Mouse (Mus musculus) forebrain, embryonic 16.5 days (tissue): ENCODE data around the gene Rsu1. TPM values are rescaled to one million over a fixed set of nuclear protein-coding genes. Genes with fewer than 3 reads are reported as not detected.

Experiments
- ATAC-seq: fragments of 200-750 bp; cut with Nextera tagmentation; 2 replicates; pipeline ENCODE4 v1.8.0; 2017; ENCODE audit warnings: mild to moderate bottlenecking, moderate library complexity
- H3K27ac ChIP-seq: fragments of 300-500 bp; sonication (generic); 2 replicates; pipeline ENCODE4 v1.5.1; 2014; ENCODE audit warnings: low read length, control low read depth
- H3K27me3 ChIP-seq: fragments of 300-500 bp; sonication (generic); replicated peaks from 2 replicates; pipeline ENCODE4 v1.6.1; 2014; ENCODE audit warnings: low read length; ENCODE audit not compliant: control insufficient read depth, insufficient read depth
- H3K36me3 ChIP-seq: fragments of 300-500 bp; sonication (generic); 2 replicates; pipeline ENCODE4 v1.6.1; 2014; ENCODE audit not compliant: control insufficient read depth, insufficient read depth
- H3K4me1 ChIP-seq: fragments of 300-500 bp; sonication (generic); replicated peaks from 2 replicates; pipeline ENCODE4 v1.6.1; 2014; ENCODE audit warnings: low read length; ENCODE audit not compliant: control insufficient read depth, insufficient read depth
- H3K4me2 ChIP-seq: fragments of 300-500 bp; sonication (generic); 2 replicates; pipeline ENCODE4 v1.6.1; 2014; ENCODE audit warnings: mild to moderate bottlenecking, low read length, control low read depth
- H3K4me3 ChIP-seq: fragments of 300-500 bp; sonication (generic); replicated peaks from 2 replicates; pipeline ENCODE4 v1.5.1; 2014; ENCODE audit warnings: mild to moderate bottlenecking, low read length, control low read depth
- H3K9ac ChIP-seq: fragments of 300-500 bp; sonication (generic); replicated peaks from 2 replicates; pipeline ENCODE4 v1.6.1; 2014; ENCODE audit warnings: low read depth, low read length, control low read depth
- H3K9me3 ChIP-seq: fragments of 300-500 bp; sonication (generic); 2 replicates; pipeline ENCODE4 v1.6.1; 2016; ENCODE audit warnings: low read length; ENCODE audit not compliant: control insufficient read depth
- WGBS: fragments of 180-500 bp; shearing (Covaris S2); extraction: QIAGEN DNeasy Blood & Tissue Kit; methylation state at CpG from one replicate; pipeline ENCODE4 v1.1.7; 2014; 5-methylcytosine and 5-hydroxymethylcytosine counted together
- polyA plus RNA-seq: library from polyadenylated mRNA; unstranded; fragments of >200 nt; fragmentation: Nextera tagmentation; extraction: Ambion mirVana; gene quantifications from 2 replicates; pipeline ENCODE4 v1.2.1, GENCODE M21; 2015

Rsu1 gene
- polyA plus RNA-seq, 1 experiment from 2014 or later, result 54.4 TPM

GRCm38 (mm10) chr2:13103797-13104200, 167.4 kb downstream of the Rsu1 start:
- Histone ChIP-seq H3K27ac (no peak overlapping the region), H3K9ac (no peak overlapping the region), H3K27me3 (no peaks in the 10 kb centered on the region), H3K9me3 (no peaks in the 10 kb centered on the region), H3K4me2 (no peak overlapping the region), H3K4me1 (no peaks in the 10 kb centered on the region), H3K4me3 (no peak overlapping the region), H3K36me3 (no peaks in the 10 kb centered on the region)
- 75% methylated on average over 7 of the region's 7 CpGs for WGBS
- no peak for ATAC-seq

DNA sequence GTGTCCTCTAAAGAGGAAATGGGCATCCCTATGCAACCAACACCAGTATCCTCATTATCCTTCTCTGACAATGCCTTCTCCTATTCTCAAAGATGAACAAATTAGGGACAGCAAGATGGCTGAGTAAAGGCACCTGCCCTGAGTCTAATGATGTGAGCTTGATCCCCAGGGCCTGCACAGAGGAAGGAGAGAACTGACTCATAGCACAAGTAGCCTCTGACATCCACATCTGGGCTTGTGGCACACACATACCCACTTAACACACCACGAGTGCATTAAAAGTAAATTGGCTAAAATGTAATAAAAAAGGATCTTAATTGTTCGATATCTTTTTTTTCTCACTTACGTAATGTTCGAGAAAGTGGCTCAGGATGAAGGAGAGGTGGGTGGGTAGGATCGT, 177.2 kb downstream of the Rsu1 start:
- Histone ChIP-seq H3K9ac (no peak overlapping the region), H3K4me1 (no peaks in the 10 kb centered on the region), H3K27me3 (no peaks in the 10 kb centered on the region), H3K36me3 (no peaks in the 10 kb centered on the region), H3K4me3 (no peak overlapping the region), H3K9me3 (no peaks in the 10 kb centered on the region), H3K27ac (no peak overlapping the region), H3K4me2 (no peak overlapping the region)
- ATAC-seq, result no peak
- 95% methylated on average over 5 of the region's 5 CpGs for WGBS

DNA sequence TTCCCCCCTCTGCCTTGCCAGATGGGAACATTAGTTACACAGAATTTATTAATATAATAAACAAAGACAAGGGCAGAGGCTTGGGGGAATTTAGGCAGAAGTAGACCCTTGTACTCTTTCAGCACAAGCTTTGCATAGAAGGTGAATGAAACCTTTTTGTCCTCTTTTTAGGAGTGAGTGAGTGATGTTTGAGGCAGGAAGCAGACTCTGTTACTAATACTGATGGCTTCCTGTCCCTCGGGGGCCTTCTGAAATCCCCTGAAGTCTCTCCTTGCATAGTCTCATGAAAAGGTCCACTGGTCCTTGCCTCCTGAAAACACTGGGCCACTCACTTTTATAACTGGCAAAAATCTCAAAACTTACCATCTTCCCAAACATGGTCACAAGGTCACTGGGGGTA, 177.6 kb downstream of the Rsu1 start:
- Histone ChIP-seq H3K27me3 (no peaks in the 10 kb centered on the region), H3K4me2 (no peak overlapping the region), H3K9me3 (no peaks in the 10 kb centered on the region), H3K9ac (no peak overlapping the region), H3K36me3 (no peaks in the 10 kb centered on the region), H3K27ac (no peak overlapping the region), H3K4me1 (no peaks in the 10 kb centered on the region), H3K4me3 (no peak overlapping the region)
- no peak for ATAC-seq
- WGBS, result 86% methylated on average over 1 of the region's 1 CpGs

DNA sequence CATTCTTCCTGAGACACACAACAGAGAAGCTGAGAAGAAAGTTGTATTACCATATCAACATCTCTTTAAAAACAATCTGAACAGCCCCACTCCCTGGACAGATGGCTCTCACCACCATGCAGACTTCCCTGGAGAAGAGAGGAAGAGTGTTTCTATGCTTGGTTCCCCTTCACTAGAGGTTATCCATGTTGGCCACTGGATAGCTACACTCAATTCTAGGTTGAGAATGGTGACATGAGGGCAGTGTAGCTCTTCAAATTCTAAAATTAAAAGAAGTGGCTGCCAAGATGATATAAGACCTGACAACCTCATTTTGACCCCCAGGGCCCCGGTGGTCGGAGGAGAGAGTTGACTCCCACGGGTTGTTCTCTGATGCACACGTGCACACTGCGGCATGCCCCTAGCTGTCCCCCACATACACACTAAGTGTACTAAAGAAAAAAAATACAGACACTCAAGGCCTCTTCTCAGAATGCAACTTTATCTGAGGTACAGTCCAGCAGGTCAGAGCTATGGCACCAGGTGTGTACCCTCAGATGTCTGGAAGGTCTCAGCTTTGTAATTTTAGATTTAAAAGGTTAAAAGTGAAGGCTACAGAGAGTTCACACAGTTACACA, 179.7 kb downstream of the Rsu1 start:
- WGBS, result 93% methylated on average over 5 of the region's 5 CpGs
- H3K27me3 ChIP-seq, result no peaks in the 10 kb centered on the region
- no peak overlapping the region for H3K27ac ChIP-seq
- ATAC-seq, result no peak
- H3K36me3 ChIP-seq, result no peaks in the 10 kb centered on the region
- no peak overlapping the region for H3K9ac ChIP-seq
- H3K4me3 ChIP-seq, result no peak overlapping the region
- H3K4me1 ChIP-seq, result no peaks in the 10 kb centered on the region
- no peak overlapping the region for H3K4me2 ChIP-seq
- no peaks in the 10 kb centered on the region for H3K9me3 ChIP-seq

GRCm38 (mm10) chr2:13090841-13091240, 180.4 kb downstream of the Rsu1 start:
- ATAC-seq, result no peak
- 97% methylated on average over 1 of the region's 1 CpGs for WGBS
- Histone ChIP-seq H3K27ac (no peak overlapping the region), H3K4me3 (no peak overlapping the region), H3K4me1 (no peaks in the 10 kb centered on the region), H3K9ac (no peak overlapping the region), H3K4me2 (no peak overlapping the region), H3K27me3 (no peaks in the 10 kb centered on the region), H3K9me3 (no peaks in the 10 kb centered on the region), H3K36me3 (no peaks in the 10 kb centered on the region)

DNA sequence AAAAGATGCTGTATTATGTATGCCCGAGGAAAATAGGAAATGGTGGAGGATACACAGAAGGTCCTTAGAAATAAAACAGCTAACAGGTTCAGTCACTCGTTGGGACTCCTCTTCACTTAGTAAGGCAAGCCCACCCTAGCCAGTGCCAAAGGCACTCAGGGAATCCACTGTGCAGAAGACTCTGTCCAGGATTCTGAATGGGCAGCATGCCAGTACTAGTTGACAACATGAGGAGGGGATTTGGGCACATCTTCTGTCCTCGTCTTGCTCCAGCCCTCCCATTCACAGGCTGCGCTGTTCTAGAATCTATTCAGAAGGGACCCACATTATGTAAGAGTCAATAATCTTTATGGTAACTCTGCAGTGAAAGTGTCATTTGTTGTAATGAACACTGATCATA, 181.4 kb downstream of the Rsu1 start:
- WGBS, result 59% methylated on average over 4 of the region's 4 CpGs

GRCm38 (mm10) chr2:13088266-13088665, 182.9 kb downstream of the Rsu1 start:
- Histone ChIP-seq H3K4me2 (no peak overlapping the region), H3K27me3 (no peaks in the 10 kb centered on the region), H3K4me3 (no peak overlapping the region), H3K36me3 (no peaks in the 10 kb centered on the region), H3K4me1 (no peaks in the 10 kb centered on the region), H3K27ac (no peak overlapping the region), H3K9me3 (no peaks in the 10 kb centered on the region), H3K9ac (no peak overlapping the region)
- WGBS, result 49% methylated on average over 4 of the region's 4 CpGs
- ATAC-seq, result no peak

More for the DNA sequence above, 181.4 kb downstream of the Rsu1 start:
- no peaks in the 10 kb centered on the region for H3K36me3 ChIP-seq
- H3K27ac ChIP-seq, result no peak overlapping the region
- ATAC-seq, result no peak
- H3K4me2 ChIP-seq, result no peak overlapping the region
- H3K27me3 ChIP-seq, result no peaks in the 10 kb centered on the region
- no peak overlapping the region for H3K4me3 ChIP-seq
- no peaks in the 10 kb centered on the region for H3K4me1 ChIP-seq
- no peaks in the 10 kb centered on the region for H3K9me3 ChIP-seq
- no peak overlapping the region for H3K9ac ChIP-seq

DNA sequence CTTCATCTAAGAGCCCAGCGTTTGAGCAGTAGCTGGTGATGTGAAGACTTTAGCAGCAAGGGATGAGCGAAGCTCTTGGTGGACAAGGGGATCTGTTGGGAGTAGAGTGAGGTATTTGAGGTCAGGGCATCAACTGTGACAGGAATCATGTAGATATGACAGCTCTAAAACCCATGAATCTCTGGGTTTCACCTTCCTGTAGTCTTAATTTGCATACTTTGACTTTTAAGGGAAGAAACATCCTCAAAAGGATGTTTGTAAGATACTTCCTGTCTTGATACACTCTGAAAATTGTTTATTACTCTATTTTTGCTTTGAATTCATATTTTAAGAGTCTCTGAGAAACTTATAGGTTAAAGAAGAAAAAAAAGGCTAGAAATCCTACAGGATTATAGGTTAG, 183.4 kb downstream of the Rsu1 start:
- Histone ChIP-seq H3K4me2 (no peak overlapping the region), H3K4me3 (no peak overlapping the region), H3K4me1 (no peaks in the 10 kb centered on the region), H3K9me3 (no peaks in the 10 kb centered on the region), H3K36me3 (no peaks in the 10 kb centered on the region), H3K27me3 (no peaks in the 10 kb centered on the region), H3K27ac (no peak overlapping the region), H3K9ac (no peak overlapping the region)
- WGBS, result 98% methylated on average over 2 of the region's 2 CpGs
- ATAC-seq, result no peak

- Histone ChIP-seq H3K4me3 (no peak overlapping the region), H3K4me1 (no peaks in the 10 kb centered on the region), H3K36me3 (no peaks in the 10 kb centered on the region), H3K9me3 (no peaks in the 10 kb centered on the region), H3K27ac (no peak overlapping the region), H3K27me3 (no peaks in the 10 kb centered on the region), H3K4me2 (no peak overlapping the region), H3K9ac (no peak overlapping the region)
- WGBS, result 21% methylated on average over 5 of the region's 5 CpGs
- ATAC-seq, result 0 out of 2 replicates have a peak, but pooled peaks have one; percentile 20
Measured at GRCm38 (mm10) chr2:13084223-13084622, 187.0 kb downstream of the Rsu1 start.

- H3K9me3 ChIP-seq, result no peaks in the 10 kb centered on the region
- no peaks in the 10 kb centered on the region for H3K36me3 ChIP-seq
- no peak for ATAC-seq
- H3K27ac ChIP-seq, result no peak overlapping the region
- H3K4me3 ChIP-seq, result no peak overlapping the region
- H3K9ac ChIP-seq, result no peak overlapping the region
- no peak overlapping the region for H3K4me2 ChIP-seq
- H3K27me3 ChIP-seq, result no peaks in the 10 kb centered on the region
- WGBS, result 67% methylated on average over 2 of the region's 2 CpGs
- H3K4me1 ChIP-seq, result no peaks in the 10 kb centered on the region
Measured at GRCm38 (mm10) chr2:13080476-13080875, 190.7 kb downstream of the Rsu1 start.
